Mouse (Mus musculus) adipocyte (in vitro differentiated cells): ENCODE measurements around the gene Tor4a.

Source experiments
- DNase-seq: peaks from one replicate; pipeline ENCODE4 v3.0.0-alpha.2; 2016; ENCODE audit warnings: low spot score

Gene Tor4a

DNA sequence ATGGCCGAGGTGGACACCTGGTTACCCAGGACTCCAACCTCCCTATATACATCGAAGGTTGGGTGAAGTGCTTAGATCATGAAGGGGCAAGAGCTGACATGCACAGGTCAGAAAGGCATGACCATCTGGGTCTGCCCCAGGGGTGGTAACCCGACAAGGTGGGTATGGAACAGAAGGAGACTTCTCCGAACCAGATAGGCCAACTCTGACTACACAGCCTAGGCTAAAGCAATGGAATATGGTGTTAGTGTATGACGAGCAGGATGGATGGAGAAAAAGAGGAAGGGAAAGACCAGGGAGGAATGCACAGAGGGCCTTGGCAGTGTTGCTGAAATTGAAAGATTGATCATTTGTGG, 10.1 kb downstream of the Tor4a start:
- DNase-seq, result no peak

DNA sequence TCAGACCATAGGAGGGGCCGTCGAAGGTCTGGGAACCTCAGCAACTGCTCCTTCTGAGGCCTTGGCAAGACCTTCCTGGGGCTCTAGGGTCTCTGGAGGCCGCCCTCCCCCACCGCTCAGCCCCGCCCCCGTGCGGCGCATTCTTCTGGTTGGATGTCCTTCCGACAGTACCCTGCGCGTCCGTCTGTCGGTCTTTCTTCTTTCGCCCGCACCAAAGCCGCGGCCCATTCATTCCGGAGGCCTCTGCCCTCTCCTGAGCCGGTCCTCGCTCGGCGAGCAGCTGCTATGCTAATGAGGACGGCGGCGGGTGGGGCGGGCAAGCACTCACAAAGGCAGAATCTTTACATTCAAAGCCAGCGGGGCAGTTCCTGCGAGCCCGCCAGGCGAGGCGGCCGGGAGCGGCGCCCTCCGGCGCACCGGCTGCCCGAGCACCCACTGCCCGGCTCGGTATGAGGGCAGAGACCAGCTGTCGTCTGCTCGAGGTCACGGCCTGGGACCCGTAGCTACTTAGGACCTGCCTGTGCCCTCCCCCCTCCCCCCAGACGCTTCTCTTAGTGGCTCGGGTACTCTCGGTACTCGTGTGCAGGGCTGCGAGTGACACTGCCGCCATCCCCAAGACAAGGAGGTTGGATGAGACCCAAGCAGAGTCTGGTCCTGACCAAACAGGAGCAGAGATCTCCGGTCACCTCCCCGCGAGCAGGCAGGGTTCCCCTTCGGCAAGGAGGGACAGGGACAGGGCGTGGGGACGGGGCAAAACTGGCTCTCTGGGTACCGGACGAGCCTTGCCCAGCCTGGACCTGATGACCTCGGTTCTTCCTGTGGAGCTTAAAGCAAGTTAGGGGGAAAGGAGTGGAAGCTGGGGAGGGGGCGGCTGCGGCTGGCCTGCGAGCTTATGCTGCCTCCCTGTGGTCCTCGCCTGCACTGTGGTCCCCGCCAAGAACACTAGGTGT, 10.8 kb downstream of the Tor4a start:
- no peak for DNase-seq

DNA sequence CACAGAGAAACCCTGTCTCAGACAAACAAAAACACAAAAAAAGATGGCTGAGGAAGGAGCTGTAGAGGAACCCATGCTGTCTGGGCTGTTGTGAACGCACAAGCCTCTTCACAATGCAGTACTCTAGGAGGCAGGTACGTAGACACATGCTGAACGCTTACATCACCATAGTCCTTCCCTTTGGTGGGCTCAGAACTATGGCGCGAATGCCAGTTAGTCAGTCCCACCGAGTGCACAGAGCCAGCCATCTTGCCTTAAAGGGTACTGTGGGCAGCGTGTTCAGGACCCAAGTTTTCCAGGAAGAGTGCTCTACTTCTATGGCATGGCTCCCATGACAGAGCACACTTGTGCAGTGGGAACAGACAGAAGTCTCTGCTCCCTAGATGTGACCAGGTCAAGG, 12.2 kb downstream of the Tor4a start:
- DNase-seq, result no peak

DNA sequence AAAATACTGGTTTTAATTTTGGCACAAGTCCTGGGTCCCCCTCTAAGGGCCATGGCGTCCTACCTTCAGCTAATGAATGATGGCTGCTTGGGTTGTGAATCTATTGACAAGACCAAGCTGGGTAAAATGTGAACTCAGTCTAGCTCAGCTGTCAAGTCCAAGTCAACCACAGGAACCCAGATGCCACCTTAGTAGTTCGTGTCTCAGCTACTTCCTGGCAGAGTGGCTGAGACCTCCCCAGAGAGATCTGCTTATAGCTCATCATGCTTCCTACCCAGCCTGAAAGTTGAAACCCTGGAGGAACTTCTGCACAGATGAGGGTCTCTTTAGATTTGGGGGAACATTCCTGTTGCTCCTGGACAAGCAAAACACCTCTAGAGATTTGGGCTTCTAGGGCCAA, 13.3 kb downstream of the Tor4a start:
- no peak for DNase-seq

DNA sequence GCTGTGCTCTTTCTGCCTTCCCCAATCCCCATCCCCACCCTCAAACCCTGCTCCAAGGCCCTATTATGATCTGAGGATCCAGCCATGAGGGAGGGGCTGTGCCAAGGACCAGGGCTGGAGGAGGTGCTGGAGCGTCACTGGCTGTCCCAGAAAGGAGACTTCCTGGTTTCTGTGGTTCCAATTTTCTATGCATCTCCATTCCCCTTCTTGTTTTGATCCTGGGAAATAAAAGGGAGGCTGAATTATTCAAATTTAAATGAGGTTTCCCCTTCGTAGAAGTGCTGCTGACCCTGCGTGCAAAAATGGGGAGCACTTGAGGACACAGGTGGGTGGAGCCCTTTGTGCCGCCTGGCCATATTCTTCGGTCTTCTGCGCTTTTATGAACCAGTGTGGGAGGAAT, 14.0 kb downstream of the Tor4a start:
- DNase-seq, result no peak

DNA sequence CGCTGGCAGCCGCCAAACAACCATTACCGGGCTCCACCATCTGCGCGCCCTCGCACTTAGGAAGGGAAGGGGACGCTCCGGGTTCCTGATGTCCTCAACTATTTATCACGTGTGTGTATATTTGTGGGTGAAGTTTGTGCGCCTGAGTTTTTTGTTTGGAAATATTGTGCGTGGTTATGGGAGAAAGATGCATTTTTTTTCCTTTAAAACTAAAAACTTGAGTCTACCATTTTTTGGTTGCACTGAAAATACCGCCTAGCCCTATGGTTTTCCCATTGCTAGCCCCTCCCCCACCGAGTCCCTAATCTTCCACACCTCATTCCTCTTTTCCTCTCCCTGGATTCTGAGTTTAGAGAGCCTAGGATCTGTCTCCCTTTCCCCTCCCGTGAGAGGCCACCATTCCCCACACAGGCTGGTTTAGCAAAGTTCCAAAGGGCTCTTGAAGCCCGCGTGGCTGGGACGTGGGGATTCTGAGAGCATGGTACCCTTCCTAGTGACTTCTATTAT, 14.7 kb downstream of the Tor4a start:
- no peak for DNase-seq

DNA sequence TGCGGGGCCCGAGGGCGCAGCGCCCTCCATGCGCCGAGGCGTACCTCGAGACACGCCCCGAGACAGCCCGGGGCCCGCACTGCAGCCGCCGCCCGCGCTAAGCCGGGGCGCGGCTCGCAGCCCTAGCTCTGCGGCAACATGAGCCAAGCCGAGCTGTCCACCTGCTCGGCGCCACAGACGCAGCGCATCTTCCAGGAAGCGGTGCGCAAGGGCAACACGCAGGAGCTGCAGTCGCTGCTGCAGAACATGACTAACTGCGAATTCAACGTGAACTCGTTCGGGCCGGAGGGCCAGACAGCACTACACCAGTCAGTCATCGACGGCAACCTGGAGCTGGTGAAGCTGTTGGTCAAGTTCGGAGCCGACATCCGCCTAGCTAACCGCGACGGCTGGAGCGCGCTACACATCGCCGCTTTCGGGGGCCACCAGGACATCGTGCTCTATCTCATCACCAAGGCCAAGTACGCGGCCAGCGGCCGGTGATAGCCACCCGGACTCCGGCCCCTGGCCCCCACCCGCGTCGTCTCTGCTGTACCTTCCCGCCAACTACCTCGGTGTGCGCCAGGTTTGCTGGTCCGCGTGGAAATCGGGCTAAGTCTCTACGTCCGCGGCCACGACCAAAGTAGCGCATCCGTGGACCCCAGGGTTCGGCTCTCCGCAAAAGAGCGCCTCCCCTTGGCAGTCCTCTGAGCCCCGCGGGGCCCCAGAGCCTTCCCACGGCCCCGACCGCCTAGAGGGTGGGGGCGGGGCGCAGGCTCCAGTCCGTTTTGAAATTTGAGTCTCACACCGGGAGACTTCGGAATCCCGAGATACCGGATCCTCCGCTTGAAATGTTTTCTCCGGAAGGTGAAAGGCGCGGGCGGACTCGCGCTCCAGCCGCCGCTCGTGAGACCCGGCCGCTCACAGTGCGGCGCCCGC, 15.5 kb downstream of the Tor4a start:
- DNase-seq, result no peak

DNA sequence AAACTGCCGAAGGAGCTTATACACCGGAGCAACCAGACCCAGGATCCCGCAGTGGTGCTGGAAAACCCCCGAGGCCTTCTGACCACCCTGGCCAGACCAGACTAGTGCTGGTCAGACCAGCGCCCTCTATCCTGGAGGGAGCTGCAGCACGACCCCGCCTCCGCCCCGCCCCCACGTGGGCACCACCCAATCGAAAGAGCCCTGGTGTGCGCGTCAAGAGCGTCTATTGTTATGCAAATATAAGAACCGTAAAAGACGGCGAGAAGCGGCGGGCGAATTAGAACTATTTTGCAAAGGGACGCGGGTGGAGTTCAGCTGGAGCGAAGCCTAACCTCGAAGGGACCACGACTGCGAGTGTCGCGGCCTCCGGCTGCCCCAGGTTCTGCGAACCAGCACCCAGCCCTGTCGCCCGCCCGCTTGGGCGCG, 16.2 kb downstream of the Tor4a start, which contains the start of gene Nrarp:
Nrarp (plus strand) TSS at position 281 of the 426 bp plus-strand sequence.
- no peak for DNase-seq

DNA sequence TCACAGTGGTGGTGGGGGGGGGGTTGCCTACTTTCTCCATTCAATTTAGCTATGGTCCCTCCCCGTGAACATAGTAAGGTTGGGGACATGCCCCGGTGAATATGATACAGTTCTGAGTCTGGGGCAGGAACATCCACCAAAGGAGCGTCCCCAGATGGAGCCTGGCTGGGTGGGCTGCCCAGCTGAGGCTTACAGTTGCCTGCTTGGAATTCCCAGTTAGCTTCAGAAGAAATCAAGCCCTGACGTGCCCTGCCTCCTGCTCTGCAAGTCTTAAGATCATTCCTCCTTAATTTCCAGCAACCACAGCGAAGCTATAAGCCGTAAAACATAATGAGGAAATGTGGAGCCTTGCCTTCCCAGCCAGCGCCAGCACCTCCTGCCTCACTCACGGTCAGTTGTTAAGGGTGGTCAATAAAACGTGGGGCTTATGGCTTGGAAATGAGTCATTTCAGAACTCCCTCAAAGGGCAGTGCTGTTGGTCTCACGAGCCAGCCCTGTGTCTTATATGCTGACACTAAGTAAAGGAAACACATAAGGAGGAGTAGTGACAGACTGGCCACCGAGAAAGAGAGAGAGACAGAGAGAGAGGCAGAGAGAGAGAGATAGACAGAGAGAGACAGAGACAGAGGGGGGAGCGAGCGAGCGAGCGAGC, 17.0 kb downstream of the Tor4a start:
- no peak for DNase-seq

DNA sequence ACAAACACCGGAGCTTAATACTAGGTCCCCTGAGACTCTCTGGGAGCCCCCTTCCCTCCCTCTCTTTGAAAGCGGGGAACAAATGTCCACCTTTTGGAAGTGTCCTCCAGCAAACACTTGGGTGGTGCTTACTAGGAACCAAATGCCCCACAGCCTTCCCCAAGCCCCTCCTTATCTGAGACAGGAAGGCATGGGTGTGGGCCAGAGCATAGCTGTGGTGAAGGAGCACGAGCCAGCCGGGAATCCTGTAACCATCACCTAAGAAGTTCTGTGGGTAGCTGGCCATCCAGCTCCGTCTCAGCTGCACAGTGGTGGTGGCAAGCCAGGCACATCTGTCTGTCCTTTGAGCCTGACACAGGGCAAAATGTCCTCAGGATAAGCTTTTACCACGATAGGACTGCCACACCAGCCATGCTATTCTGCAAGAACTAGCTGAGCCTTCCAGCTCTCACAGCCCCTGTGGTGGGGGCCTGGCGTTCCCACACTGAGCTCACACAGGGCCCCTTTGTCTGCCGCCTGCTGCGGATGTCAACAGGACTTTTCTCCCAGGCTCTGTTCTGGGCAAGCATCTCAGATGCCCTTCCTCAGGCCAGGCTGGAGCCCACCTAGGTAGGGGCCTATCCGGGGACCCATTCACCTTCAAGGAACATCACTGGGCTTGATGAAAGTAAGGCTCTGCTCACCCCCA, 18.3 kb downstream of the Tor4a start:
- no peak for DNase-seq

DNA sequence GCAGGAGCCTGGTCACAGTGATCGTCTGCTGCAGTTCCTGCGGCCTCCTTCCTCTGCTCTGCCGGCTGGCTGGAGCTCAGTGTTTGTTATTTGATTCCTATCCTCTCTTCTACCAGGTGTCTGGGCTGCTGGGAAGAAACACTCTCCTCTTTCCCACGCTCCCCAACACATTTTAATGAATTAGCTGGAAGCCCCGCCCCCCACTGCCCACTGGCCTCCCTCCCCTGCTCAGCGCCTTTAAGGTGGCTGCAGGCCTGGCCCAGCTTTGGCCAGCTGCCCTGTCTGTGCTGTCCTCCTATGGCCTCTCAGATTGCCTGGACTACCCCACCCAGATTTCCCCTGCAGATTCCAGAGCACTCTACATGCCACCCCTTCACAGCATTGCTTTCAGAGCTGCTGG, 19.0 kb downstream of the Tor4a start:
- no peak for DNase-seq

DNA sequence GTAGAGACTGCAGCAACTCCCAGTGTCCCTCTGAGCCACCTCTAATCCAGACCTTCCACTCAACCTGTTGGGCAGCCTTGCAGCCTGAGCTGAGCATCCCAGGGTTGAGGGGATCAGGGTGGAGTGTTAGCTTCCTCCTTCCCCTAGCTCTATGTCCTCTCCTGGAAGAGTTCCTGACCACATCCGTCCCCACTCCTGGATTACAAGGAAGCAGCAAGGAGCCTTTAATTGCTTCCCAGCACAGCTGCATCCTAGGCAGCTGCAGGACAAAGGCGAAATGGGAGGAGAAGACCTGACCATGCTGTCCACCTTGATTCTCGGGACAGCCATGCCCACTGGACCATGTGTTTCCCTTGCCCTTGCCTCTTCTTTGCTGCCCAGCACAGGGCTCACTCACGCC, 19.6 kb downstream of the Tor4a start:
- no peak for DNase-seq

DNA sequence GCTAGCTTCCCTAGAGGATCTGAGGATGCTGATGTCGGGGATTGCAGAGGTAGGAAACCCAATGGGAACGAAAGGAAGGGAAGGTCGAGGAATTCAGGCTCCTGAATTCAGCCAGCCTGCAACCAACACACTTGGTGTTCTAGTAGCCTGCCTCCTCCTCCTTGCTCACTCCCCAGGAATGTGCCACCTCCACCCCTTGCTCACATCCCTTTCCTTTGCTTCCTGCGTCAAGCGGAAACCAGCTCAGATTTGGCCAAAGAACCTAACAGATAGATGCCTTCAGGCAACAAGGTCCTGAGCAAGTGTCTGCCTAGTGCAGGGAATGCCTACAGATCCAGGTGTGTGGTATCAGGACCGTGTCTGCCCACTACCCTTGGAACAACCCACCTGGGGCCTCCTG, 20.1 kb downstream of the Tor4a start:
- no peak for DNase-seq

DNA sequence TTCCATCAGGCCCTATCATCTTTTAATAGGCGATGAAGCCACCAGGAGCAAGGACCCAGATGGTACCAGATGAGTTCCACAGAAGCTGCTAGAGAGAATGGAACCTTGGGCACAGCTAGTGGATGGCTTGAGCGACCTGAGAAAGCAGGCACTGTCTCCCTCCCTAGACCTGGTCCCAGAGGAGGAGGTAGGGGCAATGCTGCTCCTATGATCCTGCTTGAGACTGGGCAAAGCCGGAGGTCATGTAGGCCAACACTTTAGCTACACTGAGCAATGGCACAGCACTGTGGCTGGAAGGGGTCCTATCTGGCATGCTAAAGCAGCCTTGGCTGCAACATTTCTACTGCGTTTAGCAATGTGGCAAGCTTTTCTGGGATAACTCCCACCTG, 21.0 kb downstream of the Tor4a start:
- DNase-seq, result no peak

DNA sequence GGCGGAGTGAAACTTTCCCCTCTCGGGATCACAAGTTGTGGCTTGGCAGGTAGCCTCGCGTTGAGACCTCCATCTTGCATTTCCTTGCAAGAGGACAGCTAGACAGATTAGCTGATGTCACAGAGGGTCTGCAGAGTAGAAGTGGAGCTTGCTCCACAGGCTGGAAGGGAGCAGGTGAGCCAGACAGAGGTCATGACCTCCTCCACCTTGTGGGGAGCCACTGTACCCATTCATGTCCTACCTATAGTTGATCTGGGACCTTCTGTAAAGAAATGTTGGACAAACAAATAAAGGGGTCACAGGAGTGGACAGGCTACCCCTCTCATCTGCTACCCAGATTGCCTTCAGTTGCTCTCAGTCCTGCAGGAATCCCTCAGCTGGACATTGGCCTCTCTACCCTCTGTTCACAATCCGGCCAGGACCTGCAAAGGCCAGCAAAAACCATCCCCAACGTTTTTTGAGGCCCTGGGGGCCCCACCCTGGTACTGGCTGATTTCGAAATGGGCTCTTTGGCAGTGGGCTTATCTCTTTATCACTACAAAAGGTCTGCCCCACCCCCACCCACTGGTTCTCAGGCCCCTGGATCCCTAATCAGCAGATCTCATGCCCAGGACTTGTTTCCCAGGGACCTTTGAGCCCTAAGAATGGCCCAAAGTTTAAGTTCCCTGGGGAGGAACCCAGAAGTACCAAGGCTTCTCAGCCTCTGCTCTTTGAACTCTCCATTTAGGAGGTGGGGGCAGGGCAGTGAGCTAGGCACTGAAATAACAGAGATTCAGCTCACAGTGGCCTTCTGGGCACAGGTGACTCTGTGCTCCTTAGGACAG, 21.6 kb downstream of the Tor4a start:
- no peak for DNase-seq

DNA sequence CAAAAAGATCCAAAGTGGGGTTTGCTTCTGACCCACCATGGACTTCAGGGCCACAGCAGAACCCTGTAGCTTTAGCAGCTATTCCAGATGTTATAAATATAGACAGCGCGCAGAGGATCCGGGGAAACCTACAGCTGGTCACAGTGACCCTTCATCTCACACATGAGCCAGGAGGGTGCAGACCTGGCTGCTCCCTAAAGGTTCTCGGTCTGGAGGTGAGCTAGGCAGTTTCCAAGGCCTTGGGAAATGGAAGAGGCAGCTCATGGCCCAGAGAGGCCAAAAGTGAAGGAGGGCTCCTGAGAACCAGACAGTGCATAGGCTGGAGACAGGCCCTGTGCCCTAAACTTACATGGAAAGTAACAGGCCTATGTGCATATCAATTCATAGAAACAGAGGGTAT, 22.9 kb downstream of the Tor4a start:
- DNase-seq, result no peak

DNA sequence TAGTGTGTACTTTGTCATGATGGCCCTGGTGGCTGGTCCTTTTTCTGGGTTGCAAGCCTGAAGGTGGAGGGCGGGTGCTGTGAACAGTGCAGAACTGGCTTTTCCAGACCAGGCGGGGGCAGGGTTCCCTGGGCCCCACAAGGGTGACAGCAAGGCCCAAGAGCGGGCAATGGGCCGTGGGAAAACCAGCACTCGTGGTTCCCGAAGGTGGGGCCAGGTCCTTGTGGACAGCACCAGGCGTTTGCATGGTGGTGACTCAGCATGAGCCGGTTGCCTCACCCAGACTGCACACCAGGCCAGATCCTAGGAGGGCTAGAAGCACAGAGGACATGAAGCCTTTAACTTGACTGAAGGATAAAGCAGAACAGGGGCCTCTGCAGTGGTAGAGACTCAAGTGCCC, 24.1 kb downstream of the Tor4a start:
- peak; percentile 73 for DNase-seq

DNA sequence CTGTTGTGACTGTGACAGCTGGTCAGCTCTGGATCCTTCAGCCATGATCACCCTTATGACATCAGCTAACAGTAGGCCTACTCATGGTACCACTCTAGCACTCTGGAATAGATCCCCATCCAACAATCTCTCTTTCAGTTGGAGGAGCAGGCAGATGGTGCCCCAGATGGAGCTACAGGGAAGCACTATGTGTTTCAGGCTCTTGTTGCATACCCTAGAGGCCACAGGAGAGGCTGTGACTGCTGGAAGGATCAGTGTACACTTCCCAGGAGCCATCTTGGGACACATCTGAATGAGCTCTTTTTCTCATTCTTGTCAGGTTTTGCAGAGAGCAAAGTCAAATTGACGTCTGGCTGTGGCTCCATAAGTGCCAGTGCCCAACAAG, 24.9 kb downstream of the Tor4a start:
- DNase-seq, result no peak

DNA sequence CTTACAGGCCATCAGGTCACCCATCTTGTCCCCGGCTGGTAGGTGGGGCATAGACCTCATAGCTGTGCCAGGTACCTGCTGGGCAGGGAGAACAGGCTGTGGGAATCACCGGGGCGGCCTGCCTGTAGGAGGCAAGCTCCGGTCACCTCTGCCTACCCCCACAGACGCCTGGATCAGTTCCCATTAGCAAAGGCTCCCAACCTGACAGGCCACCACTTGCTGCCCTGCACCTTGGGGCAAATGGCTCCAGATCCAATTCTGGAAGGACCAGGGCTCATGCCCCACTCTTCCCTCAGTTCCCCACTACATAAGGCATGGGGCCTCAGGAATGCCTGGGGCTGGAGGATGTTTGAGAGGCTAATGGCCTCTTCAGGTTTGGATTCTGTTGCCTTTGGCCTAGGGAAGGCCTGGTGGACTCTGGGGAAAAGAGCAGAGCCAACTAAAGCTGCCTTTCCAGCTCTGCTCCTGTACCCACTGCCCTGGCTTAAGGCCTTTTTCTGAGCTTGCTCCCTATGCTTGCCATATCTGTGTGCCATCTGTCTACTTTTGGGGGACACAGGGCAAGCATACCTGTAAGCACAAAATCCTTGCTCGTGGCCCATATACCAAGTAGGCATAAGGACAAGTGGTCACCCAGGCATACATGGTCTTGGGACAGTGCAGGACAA, 25.5 kb downstream of the Tor4a start:
- DNase-seq, result peak; percentile 54
